ENCODE assay signal across 14 mouse cellular contexts in the genomic region with DNA sequence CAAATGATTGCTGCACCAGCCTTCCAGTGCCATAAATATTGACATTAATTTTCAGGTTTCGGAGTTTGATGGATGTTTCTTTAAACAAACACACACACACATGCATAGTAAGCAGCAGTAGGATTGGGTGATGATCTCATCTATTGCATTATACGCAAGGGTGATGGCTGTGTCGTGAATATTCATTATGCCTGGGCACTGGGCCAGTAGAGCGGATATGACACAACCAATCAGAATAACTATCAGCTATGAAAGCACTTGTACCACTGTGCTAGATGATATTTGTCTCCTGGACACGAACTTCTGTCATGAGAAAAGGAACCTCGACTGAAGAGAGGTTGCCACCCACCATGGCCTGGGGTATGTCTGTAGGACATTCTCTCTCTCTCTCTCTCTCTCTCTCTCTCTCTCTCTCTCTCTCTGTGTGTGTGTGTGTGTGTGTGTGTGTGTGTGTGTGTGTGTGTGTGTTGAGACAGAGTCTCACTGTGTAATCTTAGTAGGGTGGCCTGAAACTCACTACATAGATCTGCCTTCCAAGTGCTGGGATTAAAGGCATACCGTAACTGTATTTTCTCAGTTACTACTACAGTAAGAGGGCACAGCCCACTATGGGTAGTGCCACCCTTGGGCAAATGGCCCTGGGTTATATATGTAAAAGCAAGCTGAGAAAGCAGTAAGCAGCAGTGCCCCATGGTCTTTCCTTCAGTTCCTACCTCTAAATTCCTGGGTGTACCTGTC.
DNase-seq lines count a peak whose midpoint lies in the region; ATAC-seq and TF ChIP-seq lines count a peak whose summit lies in the region.
"Had no signal": no experiment of that assay in that cellular context is flagged by ENCODE, and none has a peak within 500 bp of the region (broad histone marks: within the 10 kb centered on the region; RNA-seq: fewer than 3 reads in every experiment).

No protein-coding gene starts in this region.

- no peaks in the 10 kb centered on the region for H3K79me2 ChIP-seq in heart, adult 2 months (replicated peaks; ENCODE audit: control insufficient read depth, insufficient read depth, low read length)

- no peak overlapping the region for H3K4me2 ChIP-seq in forebrain, embryonic 14.5 days (ENCODE audit: low read length)
- no peak overlapping the region for H3K4me2 ChIP-seq in heart, embryonic 12.5 days
- H3K4me2 ChIP-seq: heart, embryonic 13.5 days had no signal

- H3K27ac ChIP-seq in forebrain, embryonic 14.5 days (ENCODE audit: low read depth, low read length) = no peak overlapping the region
- H3K27ac ChIP-seq in heart, embryonic 12.5 days (ENCODE audit: poor library complexity, severe bottlenecking) = no peak overlapping the region
- H3K27ac ChIP-seq in limb, embryonic 10.5 days = no peak overlapping the region
- no peak overlapping the region for H3K27ac ChIP-seq in heart, adult 2 months
- H3K27ac ChIP-seq: heart, embryonic 13.5 days had no signal

- TF ChIP-seq POLR2A in heart, adult 2 months (IDR thresholded peaks at IDR 0.05; ENCODE audit: insufficient read depth, low read depth, low read length) = no peak

- no peaks in the 10 kb centered on the region for H3K27me3 ChIP-seq in forebrain, embryonic 14.5 days (replicated peaks; ENCODE audit: control insufficient read depth, insufficient read depth, low read length)
- H3K27me3 ChIP-seq in heart, embryonic 12.5 days (replicated peaks) = no peaks in the 10 kb centered on the region
- no peaks in the 10 kb centered on the region for H3K27me3 ChIP-seq in limb, embryonic 10.5 days (ENCODE audit: low read depth, poor library complexity, severe bottlenecking)
- H3K27me3 ChIP-seq in heart, adult 2 months (ENCODE audit: control insufficient read depth, insufficient read depth, low read length) = no peaks in the 10 kb centered on the region
- H3K27me3 ChIP-seq: heart, embryonic 13.5 days had no signal

- H3K36me3 ChIP-seq in forebrain, embryonic 14.5 days (ENCODE audit: control insufficient read depth, insufficient read depth, low read length) = no peaks in the 10 kb centered on the region
- H3K36me3 ChIP-seq in heart, embryonic 12.5 days = no peaks in the 10 kb centered on the region
- H3K36me3 ChIP-seq in limb, embryonic 10.5 days = no peaks in the 10 kb centered on the region
- no peaks in the 10 kb centered on the region for H3K36me3 ChIP-seq in heart, adult 2 months (ENCODE audit: control insufficient read depth, insufficient read depth, low read length)
- H3K36me3 ChIP-seq: heart, embryonic 13.5 days had no signal

- ATAC-seq in forebrain, embryonic 14.5 days = peak; percentile 99
- no peak for ATAC-seq in heart, embryonic 12.5 days (ENCODE audit: insufficient number of reproducible peaks, low FRiP score)

- H3K9ac ChIP-seq in forebrain, embryonic 14.5 days (ENCODE audit: low read length) = no peak overlapping the region
- no peak overlapping the region for H3K9ac ChIP-seq in heart, embryonic 12.5 days
- H3K9ac ChIP-seq in heart, adult 2 months (ENCODE audit: low read depth, low read length) = no peak overlapping the region
- H3K9ac ChIP-seq: heart, embryonic 13.5 days had no signal

- no peaks in the 10 kb centered on the region for H3K4me1 ChIP-seq in forebrain, embryonic 14.5 days (ENCODE audit: control insufficient read depth, insufficient read depth, low read length)
- H3K4me1 ChIP-seq in heart, embryonic 12.5 days (replicated peaks) = no peaks in the 10 kb centered on the region
- no peaks in the 10 kb centered on the region for H3K4me1 ChIP-seq in limb, embryonic 10.5 days
- no peaks in the 10 kb centered on the region; the same call in 1 of the 2 replicates for H3K4me1 ChIP-seq in heart, adult 2 months (ENCODE audit: control insufficient read depth, insufficient read depth, low read length)
- H3K4me1 ChIP-seq: heart, embryonic 13.5 days had no signal

- H3K9me3 ChIP-seq in forebrain, embryonic 14.5 days (replicated peaks; ENCODE audit: control insufficient read depth, low read length) = no peaks in the 10 kb centered on the region; the same call in 1 of the 2 replicates
- H3K9me3 ChIP-seq in heart, embryonic 12.5 days (replicated peaks) = no peaks in the 10 kb centered on the region
- H3K9me3 ChIP-seq in limb, embryonic 10.5 days (replicated peaks) = no peaks in the 10 kb centered on the region

- WGBS in forebrain, embryonic 14.5 days = 32% methylated on average over 7 of the region's 7 CpGs
- 69% methylated on average over 7 of the region's 7 CpGs for WGBS in heart, embryonic 12.5 days
- 89% methylated on average over 7 of the region's 7 CpGs for WGBS in limb, embryonic 10.5 days
- WGBS in heart, adult 2 months = 61% methylated on average over 7 of the region's 7 CpGs

- no peak for TF ChIP-seq CTCF in heart, adult 2 months (IDR thresholded peaks at IDR 0.05)

- TF ChIP-seq EP300 in heart, adult 2 months (IDR thresholded peaks at IDR 0.05; ENCODE audit: insufficient read depth, low read depth, low read length) = no peak

- no peak overlapping the region for H3K4me3 ChIP-seq in forebrain, embryonic 14.5 days (ENCODE audit: low read depth, low read length)
- no peak overlapping the region for H3K4me3 ChIP-seq in heart, embryonic 12.5 days
- no peak overlapping the region for H3K4me3 ChIP-seq in limb, embryonic 10.5 days
- H3K4me3 ChIP-seq in heart, adult 2 months = no peak overlapping the region
- H3K4me3 ChIP-seq: heart, embryonic 13.5 days; myocyte had no signal

- peak; percentile 38 for DNase-seq in layer of hippocampus, adult 9-11 months
- no peak for DNase-seq in layer of hippocampus, postnatal 10 days (ENCODE audit: low spot score in 2 of 2)
- DNase-seq in adrenal gland, adult 8-10 months = peak; percentile 32
- DNase-seq in forebrain, embryonic 14.5 days (ENCODE audit: low spot score) = peak; percentile 92
- peak; percentile 23 for DNase-seq in lung, postnatal 25 days (ENCODE audit: low spot score)
- no peak for DNase-seq in limb, embryonic 10.5 days (ENCODE audit: low spot score)
- DNase-seq in heart, adult 2 months = no peak
- DNase-seq: kidney, adult 9 months; liver; spleen, adult 18-20 months; thymus, postnatal 4 days had no signal

- intact Hi-C loops in heart, adult 2 months (cut with DNase I) = no loop called here

Comparison
In these comparisons a context has a peak if more than half of its experiments do, and no peak if none do; other contexts are left out.
1. DNase-seq: peak in layer of hippocampus, adult 9-11 months (single experiment), adrenal gland, adult 8-10 months (single experiment), forebrain, embryonic 14.5 days (single experiment) and lung, postnatal 25 days (single experiment); none in layer of hippocampus, postnatal 10 days (0 of 2), limb, embryonic 10.5 days (single experiment) and heart, adult 2 months (0 of 2).